Mouse (Mus musculus) B cell, adult 2 months (primary cell): ENCODE data around the gene Slc38a2.

Source experiments
- DNase-seq, 2 experiments: peaks; one replicate each; pipeline ENCODE4 v3.0.0; 2022

Gene Slc38a2

DNA sequence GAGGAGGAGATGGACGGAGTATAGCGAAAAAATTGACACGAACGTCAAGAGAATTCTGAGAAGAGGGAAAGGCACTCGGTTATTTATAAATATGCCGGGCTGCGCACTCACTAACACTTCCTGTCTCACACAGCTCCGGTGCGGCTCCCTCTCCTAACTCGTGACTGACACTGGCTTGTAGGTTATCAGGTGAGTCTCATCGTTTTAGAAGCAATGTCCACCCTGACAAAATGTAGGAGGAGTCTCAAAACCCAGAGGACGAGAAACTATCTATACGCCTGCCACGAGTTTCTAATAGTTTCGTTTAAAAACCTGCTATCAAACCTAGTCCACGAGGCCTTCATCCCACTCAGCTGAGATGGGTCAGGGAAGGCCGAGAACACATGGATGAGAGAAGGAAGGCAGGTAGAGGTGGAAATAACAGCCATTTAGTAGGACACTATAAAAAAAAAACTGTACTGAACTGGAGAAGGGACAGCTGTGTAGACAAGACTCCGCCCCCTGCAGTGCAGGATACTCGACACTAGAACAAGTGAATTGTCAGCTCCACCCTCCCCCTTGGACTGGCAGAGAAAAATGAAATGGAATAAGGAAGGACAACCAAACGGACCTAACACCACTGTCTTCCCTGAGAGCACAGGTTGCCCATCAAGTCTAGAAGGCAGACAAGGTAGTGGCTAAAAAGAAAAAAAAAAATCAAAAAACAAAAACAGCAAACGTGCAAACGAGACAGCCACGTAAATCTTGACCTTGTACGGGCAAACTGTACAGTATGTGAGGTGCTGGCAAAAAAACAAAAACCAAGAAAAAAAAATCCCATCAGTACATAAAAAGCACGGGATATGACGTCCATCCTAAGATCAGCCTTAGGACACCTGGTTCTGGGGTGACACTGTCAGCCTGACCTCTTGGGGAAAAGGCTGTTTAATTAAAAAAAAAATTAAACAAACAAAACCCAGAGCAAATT, 3.8 kb downstream of the Slc38a2 start:
- peak; percentile 33 to 41 for DNase-seq

DNA sequence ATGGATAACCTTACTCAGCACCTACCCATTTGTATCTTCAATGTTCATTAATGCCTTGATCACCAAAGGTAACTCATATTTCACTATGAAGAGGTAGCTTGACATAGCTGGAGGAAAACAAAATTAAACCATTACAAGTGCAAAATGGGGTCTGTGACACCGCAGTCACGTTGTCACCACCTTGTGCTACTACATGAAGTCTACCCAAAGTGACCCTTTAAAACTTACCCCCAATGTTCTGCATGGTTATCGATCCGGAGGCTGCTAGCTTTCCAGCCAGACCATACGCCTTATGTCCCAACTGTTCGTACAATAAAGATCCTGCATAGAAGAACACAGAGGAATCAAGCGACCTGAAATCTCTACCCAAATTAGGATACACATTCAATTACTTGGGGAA, 4.5 kb downstream of the Slc38a2 start:
- DNase-seq, result no peak

DNA sequence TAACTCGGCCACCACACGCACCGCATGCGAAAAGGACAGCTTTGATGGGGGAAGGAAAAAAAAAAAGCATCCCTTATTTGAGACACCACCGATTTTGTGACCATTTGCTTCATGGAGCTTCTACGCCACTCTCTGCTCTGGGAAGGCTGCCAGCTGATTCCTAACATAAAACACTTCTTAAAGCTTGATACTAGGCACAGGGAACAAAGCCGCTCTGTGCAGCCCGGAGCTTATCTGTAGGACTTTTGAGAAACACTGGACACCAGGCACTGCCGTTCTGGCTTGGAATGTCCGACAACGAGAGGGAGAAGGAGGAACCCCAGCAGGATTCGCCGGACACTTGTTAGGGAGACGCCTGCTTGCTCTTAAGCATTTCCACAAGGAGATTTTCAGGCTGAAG, 5.8 kb downstream of the Slc38a2 start:
- DNase-seq, result no peak

DNA sequence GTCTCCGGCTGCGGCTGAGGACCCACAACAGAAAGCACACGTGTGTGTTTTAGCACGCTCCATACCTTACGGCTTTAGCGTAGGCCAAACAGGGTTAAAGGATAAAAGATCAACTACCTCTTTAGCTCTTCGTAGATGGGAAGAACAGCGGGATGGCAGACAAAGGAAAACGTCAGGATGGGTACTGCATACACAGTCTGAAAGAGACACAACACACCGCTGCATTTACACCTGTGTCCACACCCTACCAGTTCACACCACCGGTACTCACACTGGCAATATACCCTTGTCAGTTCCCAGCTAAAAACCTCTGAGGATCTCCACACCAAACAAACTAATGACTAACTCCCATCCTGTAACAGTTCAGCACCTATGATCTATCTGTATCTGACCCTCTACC, 7.1 kb downstream of the Slc38a2 start:
- no peak for DNase-seq

DNA sequence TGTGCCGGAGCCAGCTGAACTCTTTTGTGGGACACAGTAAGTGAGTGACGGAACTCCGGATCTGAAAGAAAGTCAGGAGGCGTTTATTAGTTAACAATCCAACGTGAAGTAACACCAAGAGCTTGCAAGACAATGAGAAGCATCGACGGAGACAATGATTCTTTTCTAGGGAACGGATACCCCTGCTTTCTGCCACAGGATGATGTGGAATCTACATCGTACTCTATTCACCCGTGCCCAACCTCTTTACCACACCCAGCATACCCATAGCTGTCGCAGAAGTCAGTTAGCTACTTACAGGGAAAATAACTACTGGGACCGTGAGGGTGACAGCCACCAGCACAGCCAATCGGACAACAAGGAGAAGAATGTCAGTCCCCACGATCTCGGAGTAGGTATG, 8.1 kb downstream of the Slc38a2 start:
- no peak for DNase-seq

DNA sequence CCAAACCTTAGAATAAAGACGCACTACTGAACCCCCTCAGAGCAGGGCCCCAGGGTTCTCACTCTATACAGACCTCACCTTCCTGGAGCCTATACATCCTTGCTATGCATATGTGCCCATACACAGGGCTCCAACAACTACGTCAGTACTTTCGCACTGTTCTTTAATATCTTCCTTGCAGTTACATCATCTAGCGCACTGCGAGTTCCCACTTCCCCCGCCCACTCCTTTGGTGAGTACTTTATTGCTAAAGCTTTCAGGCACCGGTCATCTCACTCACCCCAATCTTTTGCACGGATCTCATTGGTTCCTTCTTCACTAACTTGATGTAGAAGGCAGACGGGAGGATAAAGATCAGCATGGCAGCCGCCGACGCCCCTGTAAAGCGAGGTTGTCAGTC, 8.7 kb downstream of the Slc38a2 start:
- DNase-seq, result no peak

DNA sequence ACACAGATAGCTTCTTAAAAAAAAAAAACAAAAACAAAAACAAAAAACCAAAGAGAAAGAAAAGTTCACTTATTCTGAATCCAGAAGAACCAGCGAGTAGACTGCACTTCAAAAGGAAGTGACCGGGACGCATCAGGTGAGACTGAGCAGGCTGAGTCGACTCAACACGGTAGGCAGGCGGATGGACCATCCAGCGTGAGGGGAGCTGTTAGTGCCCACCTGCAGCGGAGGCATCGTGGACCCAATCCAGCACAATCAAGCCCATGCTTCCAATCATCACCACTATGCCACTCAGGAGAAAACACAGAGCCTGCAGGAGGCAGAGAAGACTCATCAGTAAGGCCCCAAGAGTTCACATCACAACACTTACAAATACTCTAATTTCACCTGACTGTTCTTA, 9.6 kb downstream of the Slc38a2 start:
- no peak for DNase-seq

DNA sequence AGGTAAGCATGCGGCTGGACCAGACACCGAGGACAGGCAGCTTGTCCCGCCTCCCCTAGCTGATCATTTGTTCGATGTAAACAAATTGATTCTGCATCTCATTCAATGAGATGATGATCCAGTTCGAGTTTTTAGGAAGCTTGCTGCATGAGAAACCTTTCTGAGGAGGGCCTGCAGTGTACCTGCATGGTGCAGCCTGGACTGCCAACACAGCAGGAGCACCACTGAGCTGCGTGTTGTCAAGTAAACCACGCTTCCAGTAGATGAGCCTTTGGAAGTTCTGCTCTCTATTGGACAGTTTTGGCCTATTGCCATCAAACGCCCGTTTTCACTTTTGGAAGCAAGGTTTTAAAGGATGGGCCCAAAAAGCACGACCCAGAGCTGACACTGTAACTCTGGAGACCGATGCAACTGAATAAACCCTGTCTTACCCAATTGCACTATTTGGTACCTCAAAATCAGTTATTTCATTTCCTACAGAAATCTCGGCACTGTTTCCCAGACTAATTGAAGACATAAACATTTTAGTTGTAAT, 10.7 kb downstream of the Slc38a2 start:
- DNase-seq, result no peak

DNA sequence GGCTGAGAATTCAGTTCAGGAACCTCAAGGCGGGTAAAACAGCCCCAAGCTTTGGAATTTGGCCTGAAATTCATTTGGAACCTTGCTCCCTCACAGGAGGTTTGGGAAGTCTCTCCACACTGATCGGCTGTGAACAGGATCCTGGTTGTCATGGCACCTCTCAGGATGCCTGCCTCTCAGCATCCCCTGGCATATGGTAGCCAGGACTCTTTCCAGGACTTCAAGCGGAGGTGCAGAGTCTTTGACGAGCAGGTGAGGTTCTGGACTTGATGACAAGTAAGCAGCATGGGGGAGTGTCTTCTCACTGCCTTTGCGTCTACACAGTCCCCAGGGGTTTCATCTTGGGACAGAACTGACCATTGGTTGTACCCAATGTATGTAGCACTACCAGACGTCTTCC, 11.5 kb downstream of the Slc38a2 start:
- DNase-seq, result no peak

DNA sequence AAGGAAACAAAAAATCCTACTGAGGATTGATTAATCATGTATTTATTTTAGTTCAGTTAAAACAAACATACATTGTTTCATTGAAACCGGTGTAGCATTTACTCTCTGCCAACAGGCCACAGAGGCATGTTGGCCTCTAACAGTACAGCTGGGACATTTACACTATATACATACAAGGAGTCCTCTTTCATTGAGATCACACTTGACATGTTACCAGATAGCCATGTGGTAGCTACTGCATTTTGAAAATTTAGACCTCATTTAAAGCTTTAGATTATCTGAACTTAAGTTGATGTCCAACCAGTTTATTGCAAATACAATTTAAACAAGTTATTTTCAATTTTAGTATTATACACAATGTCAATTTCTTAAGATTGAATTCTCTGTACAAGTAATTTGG, 12.2 kb downstream of the Slc38a2 start:
- no peak for DNase-seq

DNA sequence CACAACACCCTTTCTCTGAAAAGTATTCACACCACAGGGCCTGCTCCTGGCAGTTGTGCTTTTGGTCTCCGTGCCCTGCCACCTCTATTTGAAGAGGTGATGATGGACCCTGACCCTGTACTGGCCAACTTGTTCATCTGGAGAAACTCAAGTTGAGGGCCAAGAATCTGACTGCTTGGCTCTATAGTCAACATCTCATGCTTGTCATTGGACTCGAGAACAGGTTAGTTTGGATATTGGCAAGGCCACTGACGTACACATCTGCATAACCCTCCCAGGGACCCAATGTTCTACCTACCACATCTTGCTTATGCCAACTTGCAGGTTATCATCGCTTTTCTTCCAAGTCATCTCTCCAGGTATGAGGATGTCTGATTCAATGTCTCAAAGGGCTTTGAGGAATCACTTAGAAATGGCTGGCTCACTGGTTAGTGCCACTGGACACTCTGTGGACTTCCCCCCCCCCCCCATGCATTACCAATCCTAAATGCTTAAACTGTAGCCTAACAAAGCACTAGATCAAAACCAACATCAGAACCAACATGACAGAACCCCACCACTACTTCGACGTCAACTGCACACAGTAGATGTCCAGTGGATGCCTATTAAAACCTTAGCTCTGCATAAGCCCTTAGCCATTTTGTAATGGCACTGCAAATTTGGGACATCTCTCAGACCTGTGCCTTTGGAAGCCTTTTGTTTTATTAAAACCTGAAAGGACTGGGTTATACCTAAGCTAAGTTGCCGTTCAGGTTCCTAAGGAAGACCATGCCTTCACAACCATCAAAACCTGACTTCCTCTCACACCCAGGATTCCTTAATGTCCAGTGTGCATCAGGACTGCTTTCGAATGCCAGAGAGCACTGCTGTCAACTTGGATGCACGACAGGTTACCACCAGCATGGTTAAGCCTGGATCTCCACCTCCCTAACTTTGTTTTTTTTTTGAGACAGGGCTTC, 13.1 kb downstream of the Slc38a2 start:
- DNase-seq, result no peak

DNA sequence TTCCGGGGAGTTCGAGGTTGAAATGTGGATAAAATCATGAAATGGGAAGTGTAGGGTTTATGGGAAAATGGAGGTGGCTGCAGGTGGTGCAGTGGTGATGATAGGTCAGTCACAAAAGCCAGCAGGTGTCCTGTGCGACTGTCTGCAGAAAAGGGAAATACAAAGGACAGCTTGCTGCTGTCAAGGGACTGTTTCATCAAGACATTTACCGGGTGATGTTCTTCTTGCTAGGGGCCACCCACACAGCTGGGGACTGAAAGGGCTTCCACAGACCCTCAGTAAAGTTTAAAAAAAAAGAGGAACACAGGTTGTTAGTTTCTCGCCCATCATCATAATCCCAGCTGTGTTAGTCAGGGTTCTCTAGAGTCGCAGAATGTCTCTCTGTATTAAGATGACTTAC, 14.3 kb downstream of the Slc38a2 start:
- no peak for DNase-seq

DNA sequence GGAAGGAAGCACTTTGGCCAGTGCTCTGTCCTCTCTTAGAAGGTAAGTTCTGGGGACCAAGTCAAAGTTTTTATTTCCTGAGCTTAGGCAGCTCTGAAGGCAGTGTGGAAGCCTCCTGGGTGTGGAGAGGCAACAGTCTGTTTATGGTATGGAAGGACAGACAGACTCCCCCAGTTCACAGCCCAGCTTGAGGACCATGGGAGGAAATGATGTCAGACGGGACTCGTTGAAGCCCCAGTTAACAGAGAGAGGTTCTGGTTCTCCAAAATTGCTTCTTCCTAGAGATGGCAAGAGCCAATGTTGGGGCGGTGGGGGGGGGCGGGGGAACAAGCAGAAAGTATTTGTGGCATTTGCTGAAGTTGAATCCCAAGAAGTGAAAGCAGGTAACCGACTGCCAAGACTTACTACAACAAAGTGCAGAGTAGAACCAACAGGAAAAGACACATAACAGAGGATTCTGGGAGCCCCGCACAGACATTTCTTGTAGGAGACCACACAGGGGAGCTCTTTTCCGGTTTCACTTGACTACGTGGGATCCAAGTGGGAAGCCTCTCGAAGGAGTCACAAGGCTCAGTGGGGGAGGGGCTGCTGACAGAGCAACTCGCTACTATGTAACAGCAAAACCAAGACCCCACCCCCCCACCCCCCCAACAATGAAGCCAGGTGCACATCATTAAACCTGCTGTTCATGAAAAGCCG, 15.2 kb downstream of the Slc38a2 start:
- no peak for DNase-seq

DNA sequence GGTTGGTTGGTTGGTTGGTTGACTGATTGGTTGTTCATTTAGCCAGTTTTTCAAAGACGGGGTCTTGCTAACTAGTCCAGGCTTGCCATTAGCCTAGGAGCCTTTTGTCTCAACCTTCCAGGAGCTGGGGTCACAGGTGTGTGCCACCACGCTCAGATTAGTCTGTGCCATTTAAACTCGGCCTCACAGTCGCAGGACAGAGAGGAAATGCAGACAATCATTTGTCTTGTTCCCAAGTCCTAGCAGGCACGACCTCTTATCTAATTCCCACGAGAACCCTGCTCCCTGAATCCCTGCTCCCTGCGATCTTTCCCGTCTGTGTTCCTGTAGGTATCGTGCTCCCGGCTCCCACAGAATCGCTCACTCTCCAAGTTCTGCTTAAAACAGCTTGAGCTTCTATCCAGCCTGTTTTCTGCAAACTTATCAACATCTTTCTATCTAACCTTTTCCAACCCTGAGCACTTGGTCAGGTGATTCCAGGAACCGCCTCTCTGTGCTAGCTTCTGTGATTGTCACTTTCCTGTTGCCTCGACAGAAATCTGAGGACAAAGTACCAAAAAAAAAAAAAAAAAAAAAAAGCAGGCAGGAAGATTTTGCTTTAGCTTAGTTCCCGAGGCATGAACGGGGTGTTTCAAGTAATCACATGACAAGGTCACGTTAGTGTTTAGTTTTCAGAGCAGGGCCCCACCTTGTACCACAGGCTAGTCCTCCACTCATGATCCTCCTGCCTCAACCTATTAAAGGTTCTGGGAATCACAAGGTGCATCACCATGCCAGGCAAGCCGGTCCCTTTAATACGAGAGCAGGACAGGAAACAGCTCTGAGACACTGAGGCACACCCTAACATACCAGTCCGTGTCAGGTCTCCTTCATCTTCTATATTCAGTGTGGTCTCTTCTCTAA, 20.4 kb downstream of the Slc38a2 start:
- no peak for DNase-seq

DNA sequence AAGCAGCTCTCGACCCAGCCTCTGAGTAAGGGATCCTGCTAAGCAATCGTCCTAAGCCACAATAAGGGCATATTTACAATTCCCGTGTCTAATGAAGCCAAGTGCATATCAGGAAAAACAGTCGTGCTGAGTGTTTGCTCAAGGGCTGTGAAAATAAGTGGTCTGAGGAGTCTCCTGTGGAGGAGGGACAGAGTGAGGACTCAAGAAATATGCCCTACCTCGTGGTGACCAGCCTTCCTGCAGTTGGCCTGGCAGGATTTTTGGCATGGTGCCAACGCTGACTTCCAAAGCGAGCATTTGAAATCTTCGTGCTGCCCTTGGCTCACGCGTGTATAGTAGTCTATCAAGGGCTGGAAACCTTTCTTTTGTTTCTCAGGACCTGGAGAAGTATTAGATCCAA, 23.0 kb downstream of the Slc38a2 start:
- no peak for DNase-seq

DNA sequence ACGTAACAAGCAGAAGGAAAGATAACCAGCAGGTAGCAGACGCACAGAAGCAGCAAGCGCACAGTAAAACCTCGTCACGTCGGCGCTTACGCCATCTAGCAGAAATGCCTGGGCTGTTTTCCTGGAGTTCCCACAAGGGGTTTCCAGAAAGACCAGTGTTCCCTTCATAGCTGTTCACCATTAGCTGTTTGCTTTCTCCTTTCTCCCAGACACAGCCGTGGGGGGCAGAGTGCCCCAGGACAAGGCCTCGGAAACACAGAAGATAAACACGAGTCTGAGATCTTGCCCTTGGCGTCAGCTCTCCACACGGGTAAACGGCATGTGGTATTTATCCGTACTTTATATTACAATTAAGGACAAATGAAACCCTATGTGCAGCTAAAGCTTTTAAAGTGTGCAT, 23.8 kb downstream of the Slc38a2 start:
- no peak for DNase-seq

DNA sequence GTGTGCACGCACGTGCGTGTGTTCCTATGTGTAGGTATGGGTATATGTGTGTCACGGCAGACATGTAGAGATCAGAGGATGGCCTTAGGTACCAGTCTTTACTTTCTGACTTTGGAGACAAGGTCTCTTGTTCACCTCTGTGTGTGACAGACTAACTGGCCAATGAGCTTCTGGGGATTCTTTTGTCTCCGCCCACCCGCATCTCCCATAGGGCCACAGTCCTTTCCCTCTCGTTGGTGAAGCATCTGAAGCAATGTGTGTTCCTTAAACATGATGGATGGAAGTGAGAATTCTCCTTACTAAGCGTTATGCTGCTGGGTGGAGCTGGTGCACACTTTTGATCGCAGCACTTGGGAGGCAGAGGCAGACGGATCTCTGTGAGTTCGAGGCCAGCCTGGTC, 24.5 kb downstream of the Slc38a2 start:
- DNase-seq, result no peak

DNA sequence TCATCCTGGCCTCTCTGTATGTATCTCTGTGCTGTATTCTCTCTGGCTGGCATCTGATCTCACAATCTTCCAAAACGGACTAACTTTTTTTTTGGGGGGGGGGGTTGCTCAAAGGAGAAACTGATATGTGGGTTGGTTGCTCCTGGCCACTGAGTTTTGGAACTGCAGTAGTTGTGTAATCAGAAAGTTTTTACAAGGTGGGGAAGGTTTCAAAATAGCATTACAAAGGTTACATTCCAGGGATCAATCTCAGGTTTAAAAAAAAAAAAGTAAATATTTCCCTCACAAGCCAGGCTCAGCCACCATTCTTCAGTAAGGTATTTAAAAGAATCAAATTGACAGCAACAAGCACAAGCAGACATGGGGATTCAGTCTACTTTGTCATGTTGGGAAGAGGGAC, 25.4 kb downstream of the Slc38a2 start:
- no peak for DNase-seq

DNA sequence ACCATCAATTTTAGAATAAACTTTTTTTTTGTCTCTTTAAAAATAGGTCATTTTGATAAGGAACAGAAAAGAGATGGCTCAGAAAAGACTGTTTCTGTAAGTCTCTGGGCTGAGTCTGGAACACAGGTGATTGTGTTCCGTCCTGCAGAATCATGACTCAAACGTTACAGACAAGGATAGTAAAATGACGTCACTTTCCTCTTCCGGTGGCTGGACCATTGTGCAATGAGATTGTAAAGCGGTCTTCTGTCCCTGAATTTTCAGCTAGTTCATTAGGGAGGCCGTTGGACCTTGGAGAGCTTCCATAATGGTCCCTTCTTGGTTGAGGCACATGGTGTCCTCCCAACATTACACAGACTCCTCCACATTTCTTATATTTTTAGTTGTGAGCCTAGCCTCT, 29.8 kb downstream of the Slc38a2 start:
- DNase-seq, result no peak

DNA sequence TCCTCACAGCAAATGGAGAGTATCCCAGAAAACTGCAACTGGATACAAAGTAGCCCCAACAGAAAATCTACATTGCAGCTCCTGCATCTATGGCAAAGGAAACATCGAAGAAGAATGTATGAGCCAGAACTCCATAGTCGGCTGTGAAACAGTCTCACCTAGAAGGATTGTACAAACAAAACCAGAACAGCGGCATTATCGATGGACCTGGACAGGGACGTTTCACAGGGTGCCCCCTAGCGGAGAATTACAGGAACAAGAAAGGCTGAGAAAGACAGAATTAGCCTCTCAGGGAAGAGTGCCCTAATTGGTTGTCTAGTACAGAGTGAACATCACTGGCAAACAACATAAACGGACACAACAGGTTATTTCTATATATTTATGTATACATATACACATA, 32.9 kb downstream of the Slc38a2 start:
- peak; percentile 85 to 87 for DNase-seq

DNA sequence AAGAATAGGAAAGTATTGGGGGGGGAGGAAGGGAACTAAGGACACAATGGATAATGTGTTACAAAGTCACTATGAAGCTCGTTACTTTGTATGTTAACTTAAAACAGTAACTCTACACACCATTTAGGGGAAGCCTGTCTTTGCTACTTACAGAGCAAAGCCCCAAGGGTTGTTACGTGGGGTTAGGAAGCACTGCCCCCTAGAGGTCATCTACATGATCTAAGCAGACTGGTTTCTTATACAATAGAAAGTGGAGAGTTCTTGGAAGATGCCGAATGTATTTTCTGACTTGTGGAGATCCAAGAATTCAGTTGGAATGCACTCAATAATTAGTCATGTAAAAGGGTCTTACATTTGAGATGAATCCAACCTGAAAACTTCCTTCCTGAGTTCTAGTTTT, 33.6 kb downstream of the Slc38a2 start:
- peak; percentile 83 to 90 for DNase-seq
